Mouse (Mus musculus) midbrain, embryonic 10.5 days (tissue): ENCODE measurements around the gene Gm13285. TPM values are rescaled to one million over a fixed set of nuclear protein-coding genes. Genes with fewer than 3 reads are reported as not detected.
A peak's percentile ranks its signal among the peaks of the same experiment; 100 is the strongest.
"Not testable (repeated sequence)": the region's sequence is repeated elsewhere in the genome, so short reads cannot be mapped to it uniquely, and the experiment has no call there.

ENCODE experiments used
- DNase-seq: peaks from one replicate; pipeline ENCODE4 v3.0.0-alpha.2; 2017; ENCODE audit warnings: low spot score
- H3K27ac ChIP-seq: fragments of 300-500 bp; sonication (generic); replicated peaks from 2 replicates; pipeline ENCODE4 v1.5.1; 2016; ENCODE audit warnings: mild to moderate bottlenecking
- H3K27me3 ChIP-seq: fragments of 300-500 bp; sonication (generic); 2 replicates; pipeline ENCODE4 v1.6.1; 2016; ENCODE audit warnings: low read depth, mild to moderate bottlenecking; ENCODE audit not compliant: poor library complexity, severe bottlenecking
- H3K36me3 ChIP-seq: fragments of 300-500 bp; sonication (generic); 2 replicates; pipeline ENCODE4 v1.6.1; 2016; ENCODE audit warnings: mild to moderate bottlenecking, moderate library complexity
- H3K4me1 ChIP-seq: fragments of 300-500 bp; sonication (generic); 2 replicates; pipeline ENCODE4 v1.6.1; 2016
- H3K4me3 ChIP-seq: fragments of 300-500 bp; sonication (generic); 2 replicates; pipeline ENCODE4 v1.5.1; 2016; ENCODE audit warnings: mild to moderate bottlenecking, moderate library complexity
- H3K9me3 ChIP-seq: fragments of 300-500 bp; sonication (generic); replicated peaks from 2 replicates; pipeline ENCODE4 v1.6.1; 2016; ENCODE audit warnings: mild to moderate bottlenecking
- whole genome bisulfite sequencing: fragments of 180-500 bp; shearing (Covaris S2); methylation state at CpG from one replicate; pipeline ENCODE4 v1.1.7; 2016; 5-methylcytosine and 5-hydroxymethylcytosine counted together
- polyA plus RNA-seq: library from polyadenylated mRNA; unstranded; fragments of >200 nt; fragmentation: Nextera tagmentation; extraction: Ambion mirVana; gene quantifications from 2 replicates; pipeline ENCODE4 v1.2.1, GENCODE M21; 2016

Gm13285 gene
- polyA plus RNA-seq, 1 experiment from 2014 or later, result not detected

- WGBS, result no CpG with 5 or more reads among the region's 29 CpGs
- not testable (repeated sequence) for DNase-seq, H3K4me1 ChIP-seq, H3K27me3 ChIP-seq, H3K36me3 ChIP-seq, H3K27ac ChIP-seq, H3K9me3 ChIP-seq, H3K4me3 ChIP-seq
Measured at GRCm38 (mm10) chr4:88776622-88777021, 22.8 kb upstream of the Gm13285 start, which contains the start of gene Gm13289. Gene Gm13289, plus strand, starts transcription at chr4:88776922.

GRCm38 (mm10) chr4:88779550-88779949, 19.9 kb upstream of the Gm13285 start, which contains the start of gene Gm13272:
Gene Gm13272, plus strand, starts transcription at chr4:88779850.
- not testable (repeated sequence) for H3K27me3 ChIP-seq, H3K9me3 ChIP-seq, H3K36me3 ChIP-seq, H3K4me3 ChIP-seq, H3K27ac ChIP-seq, DNase-seq, H3K4me1 ChIP-seq
- WGBS, result no CpG with 5 or more reads among the region's 29 CpGs

GRCm38 (mm10) chr4:88780320-88780719, 19.1 kb upstream of the Gm13285 start:
- H3K27me3 ChIP-seq, H3K4me1 ChIP-seq, H3K27ac ChIP-seq, DNase-seq, H3K36me3 ChIP-seq, H3K9me3 ChIP-seq, H3K4me3 ChIP-seq: not testable (repeated sequence)
- 43% methylated on average over 16 of the region's 18 CpGs for WGBS

- not testable (repeated sequence) for H3K36me3 ChIP-seq, DNase-seq, H3K27ac ChIP-seq, H3K27me3 ChIP-seq, H3K9me3 ChIP-seq, H3K4me1 ChIP-seq
- 28% methylated on average over 5 of the region's 7 CpGs for WGBS
- peak within 1 kb of the TSS; percentile 35; the same call in 1 of the 2 replicates for H3K4me3 ChIP-seq
Measured at GRCm38 (mm10) chr4:88781831-88782230, 17.6 kb upstream of the Gm13285 start, which contains the start of gene Ifnz. Gene Ifnz, plus strand, starts transcription at chr4:88782131.

GRCm38 (mm10) chr4:88782335-88782734, 17.1 kb upstream of the Gm13285 start:
- H3K9me3 ChIP-seq, DNase-seq, H3K27me3 ChIP-seq, H3K36me3 ChIP-seq, H3K4me1 ChIP-seq, H3K27ac ChIP-seq: not testable (repeated sequence)
- WGBS, result 0% methylated on average over 12 of the region's 31 CpGs
- H3K4me3 ChIP-seq, result peak overlapping the region; percentile 35; the same call in 1 of the 2 replicates

- H3K4me1 ChIP-seq, H3K27me3 ChIP-seq, H3K4me3 ChIP-seq, H3K36me3 ChIP-seq, DNase-seq, H3K9me3 ChIP-seq, H3K27ac ChIP-seq: not testable (repeated sequence)
- no CpG with 5 or more reads among the region's 27 CpGs for WGBS
Measured at GRCm38 (mm10) chr4:88785409-88785808, 14.1 kb upstream of the Gm13285 start, which contains the start of gene Gm13276. Gene Gm13276, plus strand, starts transcription at chr4:88785709.

GRCm38 (mm10) chr4:88788402-88788801, 11.1 kb upstream of the Gm13285 start, which contains the start of gene Gm13277:
Gene Gm13277, plus strand, starts transcription at chr4:88788632.
- not testable (repeated sequence) for H3K4me3 ChIP-seq, H3K4me1 ChIP-seq, H3K27ac ChIP-seq, DNase-seq, H3K27me3 ChIP-seq, H3K9me3 ChIP-seq, H3K36me3 ChIP-seq
- WGBS, result 0% methylated on average over 4 of the region's 28 CpGs

- H3K36me3 ChIP-seq, H3K27me3 ChIP-seq, H3K4me3 ChIP-seq, H3K4me1 ChIP-seq, H3K27ac ChIP-seq, H3K9me3 ChIP-seq, DNase-seq: not testable (repeated sequence)
- WGBS, result no CpG with 5 or more reads among the region's 28 CpGs
Measured at GRCm38 (mm10) chr4:88791250-88791649, 8.2 kb upstream of the Gm13285 start, which contains the start of gene Gm13278. Gene Gm13278, plus strand, starts transcription at chr4:88791550.

- not testable (repeated sequence) for H3K27ac ChIP-seq, H3K27me3 ChIP-seq, H3K4me3 ChIP-seq, H3K36me3 ChIP-seq, DNase-seq, H3K4me1 ChIP-seq, H3K9me3 ChIP-seq
- whole genome bisulfite sequencing, result 0% methylated on average over 19 of the region's 52 CpGs
Measured at GRCm38 (mm10) chr4:88793936-88794675, 5.4 kb upstream of the Gm13285 start, which contains the start of gene Gm13275. Gene Gm13275, plus strand, starts transcription at chr4:88794487.

- not testable (repeated sequence) for H3K9me3 ChIP-seq, H3K36me3 ChIP-seq, DNase-seq, H3K27me3 ChIP-seq, H3K27ac ChIP-seq, H3K4me1 ChIP-seq, H3K4me3 ChIP-seq
- no CpG with 5 or more reads among the region's 28 CpGs for WGBS
Measured at GRCm38 (mm10) chr4:88797097-88797496, 2.4 kb upstream of the Gm13285 start, which contains the start of gene Gm13279. Gene Gm13279, plus strand, starts transcription at chr4:88797397.

GRCm38 (mm10) chr4:88802954-88803353, 3.5 kb downstream of the Gm13285 start, which contains the start of gene Gm13287:
Gene Gm13287, plus strand, starts transcription at chr4:88803254.
- H3K4me3 ChIP-seq, H3K9me3 ChIP-seq, H3K4me1 ChIP-seq, DNase-seq, H3K27ac ChIP-seq, H3K36me3 ChIP-seq: not testable (repeated sequence)
- H3K27me3 ChIP-seq, result peaks cover 16% of the 10 kb centered on the region
- no CpG with 5 or more reads among the region's 29 CpGs for WGBS

GRCm38 (mm10) chr4:88805231-88805630, 5.8 kb downstream of the Gm13285 start, which contains the start of gene Gm13288:
Gene Gm13288, plus strand, starts transcription at chr4:88805531.
- not testable (repeated sequence) for H3K27ac ChIP-seq, H3K9me3 ChIP-seq, H3K36me3 ChIP-seq, H3K4me1 ChIP-seq, H3K4me3 ChIP-seq, DNase-seq
- no CpG with 5 or more reads among the region's 8 CpGs for WGBS
- H3K27me3 ChIP-seq, result peaks cover 16% of the 10 kb centered on the region

GRCm38 (mm10) chr4:88805761-88806160, 6.3 kb downstream of the Gm13285 start:
- not testable (repeated sequence) for H3K36me3 ChIP-seq, H3K4me3 ChIP-seq, H3K4me1 ChIP-seq, DNase-seq, H3K27ac ChIP-seq, H3K9me3 ChIP-seq
- peaks cover 16% of the 10 kb centered on the region for H3K27me3 ChIP-seq
- WGBS, result 0% methylated on average over 8 of the region's 34 CpGs
